Mouse (Mus musculus): Measurements from ENCODE around the gene Wwox.

The Wwox gene

DNA sequence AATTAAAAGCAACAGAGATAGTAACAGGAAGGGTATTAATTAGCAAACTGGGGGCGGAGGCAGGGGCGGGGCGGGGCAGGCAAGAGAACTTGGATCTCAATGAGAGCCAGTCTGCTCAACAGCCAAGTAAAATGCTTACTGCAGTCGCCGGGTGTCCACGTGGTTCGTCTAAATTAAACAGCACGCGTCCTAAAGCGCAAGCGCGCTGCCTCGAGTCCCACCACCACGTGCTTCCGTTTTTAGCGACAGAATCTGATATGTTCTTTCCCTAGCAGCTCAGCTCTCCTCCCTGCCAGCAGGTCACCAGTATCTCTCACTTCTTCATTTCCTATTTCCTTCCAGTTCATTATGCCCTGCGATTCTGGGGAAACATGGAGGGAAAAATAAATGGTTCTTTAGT lies 693.7 kb downstream of the Wwox start:
- DNase-seq: peak; percentile 35

DNA sequence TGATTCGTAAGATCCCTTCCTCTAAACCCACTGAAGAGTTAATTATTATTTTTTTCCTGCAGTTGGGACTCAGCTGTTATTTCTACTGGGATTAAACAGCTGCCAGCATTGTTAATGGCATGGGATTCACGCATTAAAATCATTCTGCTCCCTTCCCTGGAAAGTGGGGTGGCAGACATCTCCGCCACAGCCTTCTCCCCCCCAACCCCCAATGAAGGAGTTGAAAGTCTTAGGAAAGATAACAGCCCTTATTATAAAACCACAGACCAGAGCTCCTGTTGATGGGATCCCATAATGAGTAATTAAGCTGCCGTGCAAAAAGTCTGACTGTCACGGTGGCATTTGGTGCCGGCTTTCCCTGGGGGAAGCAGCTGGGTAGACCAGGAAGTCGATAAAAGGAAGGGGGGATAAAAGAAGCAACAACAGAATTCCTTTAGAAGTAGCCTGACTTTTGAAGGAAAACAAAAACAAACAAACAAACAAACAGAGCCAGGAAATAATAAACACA lies 694.3 kb downstream of the Wwox start:
- peak; percentile 24 for DNase-seq

DNA sequence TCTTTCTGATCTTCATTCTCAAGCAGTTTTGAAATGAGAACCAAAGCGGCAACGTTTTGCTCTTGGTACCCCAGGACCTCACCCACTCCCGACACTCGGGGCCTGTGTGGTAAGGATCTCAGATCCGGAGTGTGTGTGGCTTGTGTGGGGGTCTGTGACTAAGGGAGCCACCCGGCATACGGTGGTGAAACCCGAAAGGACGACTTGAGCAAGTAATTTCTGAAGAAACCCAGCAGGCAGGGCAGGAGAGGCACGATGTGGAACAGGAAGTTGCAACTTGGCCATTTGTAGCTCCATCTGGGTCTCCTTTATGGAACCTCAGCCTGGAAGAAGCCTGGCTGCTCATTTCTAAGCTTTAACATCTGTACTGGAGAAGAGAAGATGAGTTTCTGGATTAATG lies 697.4 kb downstream of the Wwox start:
- DNase-seq: peak; percentile 56

DNA sequence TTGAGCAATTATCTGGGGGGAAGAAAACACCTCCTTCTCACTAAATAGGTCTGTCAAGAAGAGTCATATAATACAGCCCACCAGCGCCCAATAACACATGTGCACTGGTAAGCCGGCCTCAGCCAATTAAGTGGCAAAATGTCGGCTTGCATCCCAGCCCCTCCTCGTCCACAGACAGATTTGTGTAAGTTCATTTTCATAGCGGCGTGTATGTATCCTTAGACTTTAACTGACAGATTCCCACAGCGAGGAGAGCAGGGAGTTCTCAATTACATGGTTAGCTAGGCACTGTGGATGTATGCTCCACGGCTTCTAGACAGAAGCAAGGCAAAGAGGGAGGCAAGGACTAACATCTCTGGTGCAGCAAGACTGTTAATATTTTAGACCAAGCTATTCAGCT lies 702.2 kb downstream of the Wwox start:
- DNase-seq: peak; percentile 77

DNA sequence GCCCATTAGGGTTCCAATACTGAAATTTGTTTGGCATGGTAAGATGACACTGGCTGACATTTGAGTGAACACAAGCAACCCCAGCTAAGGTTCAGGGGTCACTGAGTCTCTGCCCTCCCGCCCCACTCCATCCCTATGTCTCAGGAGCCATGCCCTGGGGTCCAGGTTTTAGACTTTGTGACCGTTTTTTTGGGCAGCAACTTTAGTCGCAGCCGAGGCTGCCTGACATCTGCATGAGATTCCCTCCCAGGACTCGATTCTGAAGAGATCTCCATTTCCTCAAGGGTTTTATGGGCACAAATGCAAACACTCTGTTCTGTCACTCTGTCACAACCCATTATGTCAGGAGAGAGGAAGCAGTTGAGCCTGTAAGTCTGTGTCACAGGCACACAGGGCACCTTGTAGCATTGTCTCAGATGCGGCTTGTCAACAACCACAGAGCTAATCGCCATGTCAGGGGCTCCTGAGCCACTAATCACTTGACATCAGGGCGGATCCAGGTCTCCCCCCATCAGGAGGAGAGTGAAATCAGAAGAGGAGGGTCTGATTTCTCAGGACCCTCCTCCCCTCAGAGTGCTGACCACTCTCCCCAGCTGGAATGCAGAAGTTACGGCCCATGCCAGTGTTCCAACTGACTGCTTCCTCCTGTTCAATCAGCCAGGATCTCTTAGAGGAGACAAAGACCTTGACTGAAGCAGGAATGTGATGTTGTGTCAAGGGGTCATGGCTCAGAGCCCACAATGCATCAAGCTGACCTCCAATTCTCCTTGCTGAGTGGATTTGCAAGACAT lies 704.3 kb downstream of the Wwox start:
- peak; percentile 82 for DNase-seq

DNA sequence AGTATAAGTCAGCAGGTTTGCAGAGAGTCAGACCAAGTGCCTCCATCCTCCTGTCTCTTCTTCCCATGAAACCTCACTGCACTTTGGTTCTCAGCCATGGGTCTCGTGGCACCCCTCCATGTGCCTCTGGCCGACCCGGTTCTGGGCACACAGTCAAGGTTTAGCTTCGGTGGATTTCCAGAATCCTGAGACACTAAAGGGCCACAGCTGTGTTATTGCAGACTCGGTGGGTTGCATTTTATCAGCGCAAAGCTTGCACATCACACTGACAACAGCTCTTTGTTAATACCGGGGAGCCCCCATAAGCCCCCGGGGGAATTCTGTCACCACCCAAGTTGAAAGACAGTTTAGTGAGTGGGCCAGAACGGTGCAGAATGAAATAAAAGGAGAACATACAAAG lies 707.6 kb downstream of the Wwox start:
- peak; percentile 93 for DNase-seq

DNA sequence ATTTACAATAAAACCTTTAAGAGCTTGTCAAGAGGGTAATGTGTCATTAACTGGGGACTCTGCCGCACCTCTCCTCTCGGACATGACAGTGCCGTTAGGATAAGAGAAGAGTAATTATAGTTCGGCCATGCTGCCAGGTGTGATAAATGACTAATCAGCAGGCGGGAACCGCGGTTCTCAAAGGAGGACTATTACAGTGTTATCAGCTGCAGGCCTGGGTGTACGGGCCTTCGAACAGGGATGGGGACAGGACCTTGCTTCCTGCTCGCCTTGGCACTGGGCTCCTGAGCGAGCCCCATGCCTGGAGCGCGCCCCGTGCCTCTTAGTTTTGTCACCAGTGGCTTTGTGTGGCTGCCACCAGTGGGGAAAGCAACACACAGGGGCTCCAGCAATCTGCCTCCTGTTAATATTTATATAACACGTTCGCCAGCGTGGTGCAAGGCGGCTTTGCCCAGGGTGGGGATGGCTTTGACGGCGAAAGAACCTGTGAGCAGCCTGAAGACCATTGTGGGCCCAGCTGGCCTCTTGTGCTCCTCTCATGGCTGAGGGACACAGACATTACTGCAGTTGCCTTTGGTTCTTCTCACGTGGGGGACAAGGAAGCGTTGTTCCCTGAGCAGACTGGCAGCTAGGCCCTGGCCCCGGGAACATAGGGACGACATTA lies 711.1 kb downstream of the Wwox start:
- DNase-seq: peak; percentile 93

DNA sequence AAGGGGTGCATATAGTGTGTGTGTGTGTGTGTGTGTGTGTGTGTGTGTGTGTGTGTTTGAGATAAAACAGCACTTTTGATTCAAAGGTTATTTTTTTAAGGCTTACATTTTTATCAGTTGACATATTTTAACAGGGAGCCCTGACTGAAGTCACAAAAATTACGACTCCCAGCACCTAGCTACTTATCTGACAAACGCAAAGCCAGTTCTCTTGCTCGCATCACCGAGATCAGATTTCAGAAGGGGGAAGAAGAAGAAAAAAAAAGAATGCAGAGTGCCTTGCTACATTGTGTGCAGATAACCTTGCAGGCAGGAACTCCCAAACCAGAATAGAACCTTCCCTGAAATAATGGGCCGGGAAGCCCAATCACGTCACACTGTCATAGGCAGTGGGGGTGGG lies 712.0 kb downstream of the Wwox start:
- peak; percentile 33 for DNase-seq

DNA sequence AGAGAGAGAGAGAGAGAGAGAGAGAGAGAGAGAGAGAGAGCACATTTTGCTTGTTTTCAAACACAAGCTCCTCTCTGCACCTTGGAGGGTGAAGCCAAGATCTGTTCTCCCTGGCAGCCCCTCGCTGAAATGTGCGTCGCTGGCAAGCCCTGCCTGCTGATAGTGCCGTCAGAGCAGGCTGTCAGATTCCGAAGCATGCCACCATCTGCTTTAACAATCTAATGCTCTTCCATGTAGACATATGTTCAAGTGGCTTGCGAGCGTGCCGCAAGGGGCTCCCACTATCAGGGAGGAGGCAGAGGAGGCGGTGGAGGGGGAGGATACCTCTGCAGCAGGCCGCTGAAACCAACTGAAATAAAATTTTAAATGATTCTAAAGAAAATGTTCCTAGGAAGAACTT lies 714.6 kb downstream of the Wwox start:
- DNase-seq: no peak

DNA sequence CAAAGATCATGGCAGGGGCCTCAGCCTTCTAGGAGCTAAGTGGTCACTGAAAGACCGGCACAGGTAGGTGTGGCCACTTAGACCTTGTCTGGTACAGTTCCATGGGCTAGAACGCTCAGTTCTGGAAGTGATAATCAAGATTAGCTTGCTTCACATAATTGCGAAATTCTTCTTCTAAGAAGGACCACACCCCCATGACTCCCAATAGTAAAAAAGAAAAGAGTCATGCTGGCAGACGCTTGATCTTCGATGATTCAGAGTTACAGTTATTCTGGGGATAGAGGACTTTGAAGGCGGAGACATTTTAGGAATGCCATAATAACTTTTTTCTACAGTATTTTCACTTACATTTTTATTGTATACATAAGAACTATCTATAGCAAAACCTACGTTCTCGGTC lies 716.7 kb downstream of the Wwox start:
- DNase-seq: peak; percentile 95

DNA sequence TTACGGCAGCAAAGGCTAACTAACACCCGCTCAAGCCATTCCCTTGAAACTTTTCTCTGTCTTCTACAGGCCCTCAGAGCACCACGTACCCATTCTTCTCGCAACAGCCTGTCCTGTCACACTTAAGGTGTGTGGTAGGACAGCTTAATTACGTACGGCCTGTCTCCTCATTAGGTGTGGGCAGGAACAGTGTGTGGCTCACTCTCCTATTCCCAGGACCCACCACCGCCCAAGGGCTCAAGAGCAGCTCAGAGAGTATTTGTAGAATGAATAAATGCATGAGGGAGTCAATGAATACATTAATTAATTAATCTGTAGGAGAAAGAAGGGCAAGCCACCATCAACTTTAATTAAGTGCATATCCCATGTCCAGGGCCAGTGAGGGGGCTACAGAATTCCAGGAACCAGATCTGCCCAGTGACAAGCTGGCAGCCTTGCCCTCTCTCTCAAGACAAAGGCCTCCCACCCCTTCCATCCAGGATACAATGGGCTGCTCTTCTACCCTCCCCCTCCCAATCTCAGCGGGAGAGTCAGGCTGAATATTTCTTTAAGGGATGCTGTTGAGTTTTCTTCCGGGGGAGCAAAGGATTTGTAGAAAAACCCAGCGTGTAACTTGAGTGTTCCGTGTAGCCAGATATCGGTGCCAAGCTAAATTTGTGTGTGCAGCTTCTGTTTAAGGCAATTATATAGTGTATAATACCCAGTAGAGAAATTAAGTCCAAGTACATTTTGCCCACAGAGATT lies 718.7 kb downstream of the Wwox start:
- peak; percentile 89 for DNase-seq

DNA sequence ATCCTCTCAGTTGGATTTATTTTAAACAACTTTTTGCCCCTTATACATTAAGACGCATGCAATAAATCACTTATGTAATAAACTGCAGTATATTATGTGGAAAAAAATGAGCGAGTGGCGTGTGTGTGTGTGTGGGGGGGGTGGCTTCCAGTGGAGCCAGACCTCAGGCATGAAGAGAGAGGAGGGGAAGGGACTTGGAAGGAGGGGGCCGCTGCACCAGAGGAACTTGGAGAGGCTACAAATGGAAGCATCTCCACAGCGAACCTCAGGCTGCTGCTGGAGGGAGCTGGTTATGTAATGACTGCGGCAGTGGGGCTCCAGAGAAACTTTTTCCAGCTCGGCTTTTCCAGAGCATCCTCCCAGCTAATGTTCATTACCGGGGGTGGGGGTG lies 719.3 kb downstream of the Wwox start:
- DNase-seq: peak; percentile 93

DNA sequence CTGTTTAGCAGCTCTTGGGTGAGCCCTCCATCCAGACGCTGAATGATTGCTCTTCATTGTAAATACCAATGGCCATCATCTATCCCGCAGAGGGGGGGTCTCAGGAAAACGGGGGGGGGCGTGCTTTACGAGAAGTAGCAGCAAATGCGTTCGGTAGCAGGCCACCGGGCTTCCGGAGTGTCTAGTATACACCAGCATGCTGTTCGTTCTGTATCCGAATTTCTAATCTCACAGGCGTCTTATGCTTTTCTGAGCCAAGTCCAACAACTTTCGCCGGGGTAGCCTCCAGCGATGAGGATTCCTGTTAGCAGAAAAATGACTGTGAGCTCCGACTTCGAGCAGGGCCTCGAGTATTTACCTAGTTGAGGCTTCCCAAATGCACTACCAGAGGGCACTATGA lies 719.8 kb downstream of the Wwox start:
- peak; percentile 94 for DNase-seq

DNA sequence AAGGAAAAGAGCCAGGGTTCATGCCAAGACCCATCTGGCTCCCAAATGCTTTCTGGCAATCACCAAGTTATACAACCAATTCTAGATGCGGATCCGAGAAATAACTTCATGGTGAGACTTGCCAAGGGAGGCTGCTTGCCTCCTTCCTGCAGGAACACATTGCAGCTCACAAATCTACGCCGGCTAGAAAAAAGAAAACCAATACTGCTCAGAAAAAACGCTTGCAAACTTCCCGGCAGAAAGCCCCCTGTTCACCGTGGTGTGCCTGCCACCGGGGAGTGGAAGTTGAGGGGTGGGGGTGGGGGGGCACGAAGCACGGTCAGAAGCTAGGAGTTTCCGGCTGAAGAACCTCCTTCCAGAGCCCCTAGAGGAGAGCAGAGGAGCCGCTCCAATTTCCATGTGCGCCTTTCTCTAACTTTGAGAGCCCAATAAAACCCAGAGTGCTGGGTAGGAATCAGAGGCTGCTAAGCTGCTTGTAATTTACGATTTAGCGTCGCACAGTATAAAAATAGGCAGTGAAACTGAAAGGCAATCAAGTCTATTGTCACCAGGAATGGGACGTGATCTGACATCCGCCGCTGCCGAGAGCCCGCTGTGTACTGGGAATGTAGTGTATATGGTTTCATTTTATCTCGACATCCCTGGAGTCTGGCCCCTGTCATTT lies 720.4 kb downstream of the Wwox start:
- peak; percentile 95 for DNase-seq

DNA sequence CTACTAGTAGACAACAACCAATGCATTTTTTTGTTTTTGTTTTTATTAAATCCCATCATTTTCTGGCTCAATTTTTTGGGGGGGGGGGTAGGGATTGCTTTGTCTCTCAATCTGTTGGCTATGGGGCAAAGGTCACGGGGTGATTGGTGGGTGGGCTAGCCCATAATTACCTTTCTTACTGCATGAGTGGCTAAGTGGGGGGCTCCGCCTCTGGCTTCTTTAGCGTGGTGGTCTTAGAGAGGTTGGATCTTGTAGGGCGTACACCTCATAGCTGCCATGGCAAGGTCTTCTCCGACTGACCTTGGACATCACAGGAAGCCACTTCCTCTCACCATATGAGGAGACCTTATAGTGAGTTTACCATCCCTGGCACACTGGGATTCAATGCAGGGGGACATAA lies 721.0 kb downstream of the Wwox start:
- peak; percentile 91 for DNase-seq

DNA sequence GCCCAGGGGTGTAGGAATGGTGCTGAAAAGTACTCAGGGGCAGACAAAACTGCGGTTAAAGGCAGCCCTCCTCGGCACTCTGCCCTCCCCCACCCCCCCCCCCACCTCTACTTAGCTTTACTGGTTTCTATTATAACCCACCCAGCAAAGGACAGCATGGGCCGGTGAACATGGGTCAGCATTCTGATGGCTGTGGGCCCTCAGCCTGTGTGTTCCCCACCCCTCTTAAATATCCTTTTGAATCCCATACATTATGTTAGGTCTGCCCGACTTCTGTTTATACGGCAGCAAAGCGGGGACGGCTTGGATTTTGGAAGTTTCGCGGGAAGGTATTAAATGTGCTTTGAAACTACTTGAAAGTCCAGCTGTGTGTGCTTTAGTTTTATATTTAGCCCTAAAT lies 722.1 kb downstream of the Wwox start:
- DNase-seq: no peak

DNA sequence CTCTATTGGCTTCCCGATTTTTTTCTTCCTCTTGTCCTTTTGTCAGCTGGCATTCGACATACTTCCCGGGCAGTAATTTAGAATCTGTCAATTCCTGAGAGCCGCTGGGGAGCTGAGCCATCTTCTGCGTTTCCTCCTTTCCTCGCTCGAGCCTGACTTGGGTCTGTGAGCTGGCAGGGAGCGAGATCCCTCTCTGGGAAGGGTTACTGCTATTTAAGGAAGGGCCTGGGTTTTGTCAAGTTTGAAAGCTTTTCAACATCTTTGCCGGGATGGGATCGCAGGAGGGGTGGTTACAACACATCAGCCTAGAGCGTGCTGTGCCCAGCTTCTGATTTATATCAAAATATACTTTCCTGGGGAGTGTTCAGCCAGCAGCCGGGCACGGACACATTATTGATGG lies 725.4 kb downstream of the Wwox start:
- DNase-seq: no peak

DNA sequence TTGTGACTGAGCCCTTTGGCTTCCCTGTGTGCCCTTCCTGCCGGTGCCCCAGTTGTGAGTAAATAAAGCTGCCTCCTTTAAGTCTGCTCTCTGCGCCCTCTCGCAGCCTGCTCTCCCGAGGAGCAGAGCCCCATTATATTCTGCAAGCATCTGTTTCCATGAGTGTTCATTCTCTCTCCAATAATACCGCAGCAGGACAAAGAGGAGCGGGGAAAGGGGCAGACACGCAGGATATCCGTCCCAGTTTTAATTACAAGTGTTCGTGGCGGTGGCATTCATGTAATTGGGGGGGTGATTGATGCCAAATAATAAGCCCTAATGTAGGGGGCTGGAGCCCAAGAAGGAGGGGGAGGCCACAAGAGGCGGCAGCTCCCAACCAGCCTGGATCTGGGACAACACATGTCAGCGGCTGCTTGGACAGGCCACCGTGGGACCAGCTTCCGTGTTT lies 734.2 kb downstream of the Wwox start:
- peak; percentile 85 for DNase-seq

DNA sequence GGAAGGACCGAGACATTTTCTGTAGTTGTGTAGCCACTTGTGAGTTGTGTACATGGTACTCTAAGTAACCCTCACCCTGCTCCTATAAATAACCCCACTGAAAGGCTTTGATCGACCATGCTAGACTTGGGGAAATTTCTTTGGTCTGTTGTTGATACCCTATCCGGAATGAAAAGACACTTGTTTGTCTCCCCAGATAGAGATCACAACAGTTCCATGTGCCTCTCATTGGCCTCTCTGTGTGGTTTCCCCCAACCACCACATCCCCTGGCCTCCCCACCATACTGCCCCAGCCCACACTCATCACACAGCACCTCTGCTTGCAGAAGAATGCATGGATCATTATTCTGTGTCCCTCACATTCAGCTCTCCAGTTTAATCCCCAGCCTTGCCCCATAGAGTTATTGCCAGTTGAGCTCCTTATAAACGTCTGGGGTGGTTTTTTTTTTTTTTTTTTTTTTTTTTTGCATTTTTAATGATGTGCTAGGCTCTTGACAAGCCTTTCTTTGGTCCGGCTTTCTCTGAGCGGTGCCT lies 746.0 kb downstream of the Wwox start:
- DNase-seq: no peak

DNA sequence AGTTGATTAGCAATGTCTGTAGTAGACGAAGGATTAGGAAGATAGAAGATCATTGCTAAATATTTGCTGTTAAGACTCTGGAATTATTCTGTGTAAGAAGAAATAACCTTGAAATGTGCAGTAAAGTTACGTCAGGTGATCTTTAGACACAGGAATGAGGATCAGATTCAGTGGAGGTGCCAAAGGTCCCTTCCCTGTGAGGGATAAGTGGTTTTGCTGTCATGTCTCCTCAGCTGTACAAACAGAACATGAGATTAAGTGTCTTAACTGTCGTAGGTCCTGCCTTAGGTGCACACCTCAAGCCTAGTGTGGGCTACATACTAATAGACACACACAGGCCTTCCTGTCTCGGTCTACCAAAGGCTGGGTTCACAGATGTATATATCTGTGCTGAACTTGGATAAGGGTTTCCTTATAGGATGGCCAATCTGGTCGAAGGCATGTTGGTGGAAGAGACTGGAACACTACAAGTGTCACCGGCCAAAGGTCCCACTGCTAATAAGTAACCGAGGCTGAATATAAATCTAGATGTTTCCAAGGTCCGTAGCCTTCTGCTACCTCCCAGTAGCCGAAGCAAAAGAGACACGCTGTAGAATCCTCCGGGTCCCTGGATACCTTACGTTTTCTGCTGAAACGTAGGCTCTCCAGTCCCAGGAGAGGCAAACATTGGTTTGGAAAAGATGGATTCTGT lies 746.8 kb downstream of the Wwox start:
- DNase-seq: no peak

DNA sequence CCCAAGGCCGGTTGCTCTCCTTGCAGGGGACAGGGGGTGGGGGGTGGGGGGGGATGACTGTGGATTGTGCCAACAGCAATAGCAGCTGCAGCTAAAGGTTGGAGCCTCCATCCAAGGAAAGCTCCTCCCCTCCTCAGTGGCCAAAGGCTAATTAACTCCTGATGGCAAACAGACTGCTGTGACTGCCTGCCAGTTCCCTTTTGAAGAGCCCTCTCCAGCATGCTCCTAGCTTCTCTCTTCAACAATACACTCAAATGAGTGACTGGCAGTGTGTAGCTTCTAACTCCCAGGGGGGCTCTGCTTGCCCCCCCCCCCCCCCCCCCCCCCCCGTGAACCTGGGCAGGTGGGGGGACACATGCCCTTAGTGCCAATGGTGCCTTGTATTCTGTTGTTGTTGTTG lies 747.4 kb downstream of the Wwox start:
- no peak for DNase-seq

DNA sequence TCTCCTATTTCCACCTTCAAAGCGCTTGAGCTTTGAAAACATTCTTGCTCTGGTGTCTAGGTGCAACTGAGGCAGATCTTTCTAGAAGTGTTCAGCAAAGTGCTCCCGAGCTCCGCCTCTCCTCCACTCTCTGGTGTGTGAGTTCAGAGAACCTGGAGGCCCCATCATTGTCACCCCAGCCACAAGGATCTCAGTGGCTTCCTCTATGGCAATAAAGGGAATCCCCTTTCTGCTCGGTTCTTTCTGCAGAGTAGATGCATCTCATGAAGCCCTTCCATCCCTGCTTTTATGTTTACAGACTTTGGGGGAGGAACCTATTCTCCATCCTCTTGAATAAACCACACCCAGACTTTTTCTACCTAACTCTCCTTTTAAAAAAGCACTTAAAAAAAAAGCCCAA lies 749.0 kb downstream of the Wwox start:
- no peak for DNase-seq

Data from heart, adult 11 months (tissue).